Mouse (Mus musculus) mouse embryonic stem cell (cell line): Measurements from ENCODE around the gene Btn2a2.

Source experiments
- in situ Hi-C, 2 experiments: fragments of 300-500 bp; cut with MboI; formaldehyde crosslinking; loops; 1 replicate in 1 of 2; 3 replicates in 1 of 2; pipeline ENCODE4 v1.14.3; 2019 to 2020; ENCODE audit warnings: low sequenced_read_pairs in 2 of 2, low pct_unique_long_range_greater_than_20kb in 1 of 2, mixed read lengths in 1 of 2; ENCODE audit not compliant: unreplicated experiment in 1 of 2

Gene Btn2a2

DNA sequence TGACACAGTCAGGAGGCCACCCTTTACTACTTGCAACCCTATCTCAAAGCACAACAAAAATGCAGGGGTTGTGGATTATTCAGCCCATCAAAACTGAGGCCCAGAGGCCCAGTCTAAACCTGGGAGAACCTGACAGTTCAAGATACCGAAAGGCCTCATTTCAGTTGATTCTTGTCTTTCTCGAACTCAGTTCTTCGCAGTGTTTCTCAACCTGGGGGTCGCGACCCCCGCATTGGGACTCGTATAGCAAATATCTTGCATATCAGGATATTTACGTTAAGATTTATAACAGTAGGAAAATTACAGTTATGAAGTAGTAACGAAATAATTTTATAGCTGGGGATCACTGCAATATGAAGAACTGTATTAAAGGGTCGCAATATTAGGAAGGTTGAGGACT is 37.2 kb upstream of the Btn2a2 start:
- in situ Hi-C loops = no loop called here

GRCm38 (mm10) chr13:23524654-23525053 is 36.0 kb upstream of the Btn2a2 start:
- in situ Hi-C loops = loop anchor here in 1 of 2 experiments (5.0 to 25.0 kb wide), 3 partner anchors 97 to 1487 kb away; partner anchors contain the start of genes Hist1h2ag, Hist1h2ah, Hist1h2bj and Hist1h2bk

GRCm38 (mm10) chr13:23523976-23524375 is 35.3 kb upstream of the Btn2a2 start:
- in situ Hi-C loops = loop anchor here in 1 of 2 experiments (5.0 to 25.0 kb wide), 3 partner anchors 97 to 1487 kb away; partner anchors contain the start of genes Hist1h2ag, Hist1h2ah, Hist1h2bj and Hist1h2bk

- in situ Hi-C loops = loop anchor here in 1 of 2 experiments (5.0 to 25.0 kb wide), 3 partner anchors 94 to 1484 kb away; partner anchors contain the start of genes Hist1h2ag, Hist1h2ah, Hist1h2bj and Hist1h2bk
These were observed 33.0 kb upstream of the Btn2a2 start for GRCm38 (mm10) chr13:23521703-23522102.

DNA sequence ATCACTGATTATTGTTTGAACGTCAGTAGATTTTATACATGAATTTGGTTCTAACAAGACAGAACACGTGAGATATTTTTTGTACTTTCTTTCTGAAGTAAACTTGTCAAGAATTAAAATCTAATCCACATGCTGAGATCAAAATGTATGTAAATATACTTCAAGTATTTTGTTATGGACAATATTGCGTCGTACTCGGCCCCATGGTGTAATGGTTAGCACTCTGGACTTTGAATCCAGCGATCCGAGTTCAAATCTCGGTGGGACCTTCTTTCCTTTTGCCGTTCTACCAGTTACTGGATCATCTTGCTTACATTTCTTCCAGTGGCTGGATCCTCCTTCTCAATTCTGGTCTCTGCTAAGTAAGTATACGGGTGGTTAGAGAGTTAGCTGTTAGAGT is 30.8 kb upstream of the Btn2a2 start:
- in situ Hi-C loops = loop anchor here (5.0 to 25.0 kb wide), 3 partner anchors 92 to 1482 kb away; partner anchors contain the start of genes Hist1h2ag (in 1 of the 2), Hist1h2ah (in 1 of the 2), Hist1h2bj (in 1 of the 2) and Hist1h2bk (in 1 of the 2)

DNA sequence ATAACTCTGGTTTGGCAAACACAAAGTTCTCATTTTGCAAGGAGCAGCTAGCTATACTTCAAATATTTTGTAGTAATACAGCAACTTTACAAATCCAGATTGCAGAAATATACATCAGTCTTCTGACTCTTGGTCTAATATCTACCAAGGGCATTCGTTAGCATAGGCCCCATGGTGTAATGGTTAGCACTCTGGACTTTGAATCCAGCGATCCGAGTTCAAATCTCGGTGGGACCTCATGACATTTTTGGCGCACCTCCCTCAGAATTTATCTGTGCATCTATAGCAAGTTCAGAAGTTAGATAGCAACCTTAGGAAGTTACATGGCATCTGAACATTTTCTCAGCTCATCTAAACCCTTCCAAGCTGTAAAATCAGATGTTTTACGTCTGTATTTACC is 30.2 kb upstream of the Btn2a2 start:
- in situ Hi-C loops = loop anchor here (5.0 to 25.0 kb wide), 3 partner anchors 92 to 1482 kb away; partner anchors contain the start of genes Hist1h2ag (in 1 of the 2), Hist1h2ah (in 1 of the 2), Hist1h2bj (in 1 of the 2) and Hist1h2bk (in 1 of the 2)

- in situ Hi-C loops = loop anchor here (5.0 to 25.0 kb wide), 3 partner anchors 91 to 1481 kb away; partner anchors contain the start of genes Hist1h2ag (in 1 of the 2), Hist1h2ah (in 1 of the 2), Hist1h2bj (in 1 of the 2) and Hist1h2bk (in 1 of the 2)
These were observed 29.6 kb upstream of the Btn2a2 start for GRCm38 (mm10) chr13:23518295-23518603.

DNA sequence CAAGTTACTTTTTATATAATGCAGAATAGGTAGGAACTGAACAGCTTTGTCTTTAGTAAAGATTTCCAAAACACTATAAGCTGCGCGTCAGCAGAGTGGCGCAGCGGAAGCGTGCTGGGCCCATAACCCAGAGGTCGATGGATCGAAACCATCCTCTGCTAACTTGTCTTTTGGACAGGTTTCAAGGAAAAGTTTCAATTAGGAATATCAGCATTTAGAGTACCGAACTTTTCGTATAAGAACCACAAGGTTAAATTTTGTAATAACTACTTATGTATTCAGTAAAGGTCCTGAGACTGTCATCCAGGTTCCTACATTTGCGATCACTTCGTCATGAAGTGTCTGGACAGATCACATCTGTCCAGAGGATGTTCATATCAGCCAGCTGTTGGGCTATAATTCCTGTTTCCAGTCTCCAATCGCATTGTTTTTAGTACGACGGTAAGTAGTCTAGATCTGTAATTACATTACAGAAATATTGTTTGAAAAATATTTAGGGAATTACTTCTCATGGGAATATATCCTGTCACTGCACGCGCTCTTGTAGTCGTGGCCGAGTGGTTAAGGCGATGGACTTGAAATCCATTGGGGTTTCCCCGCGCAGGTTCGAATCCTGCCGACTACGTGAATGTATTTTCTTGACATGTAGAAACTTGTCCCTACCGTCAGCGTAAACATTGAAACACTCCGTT is 29.1 kb upstream of the Btn2a2 start:
- in situ Hi-C loops = loop anchor here (5.0 to 25.0 kb wide), 3 partner anchors 90 to 1480 kb away; partner anchors contain the start of genes Hist1h2ag (in 1 of the 2), Hist1h2ah (in 1 of the 2), Hist1h2bj (in 1 of the 2) and Hist1h2bk (in 1 of the 2)

GRCm38 (mm10) chr13:23516822-23517602 is 28.4 kb upstream of the Btn2a2 start:
- in situ Hi-C loops = loop anchor here (5.0 to 25.0 kb wide), 3 partner anchors 90 to 1480 kb away; partner anchors contain the start of genes Hist1h2ag (in 1 of the 2), Hist1h2ah (in 1 of the 2), Hist1h2bj (in 1 of the 2) and Hist1h2bk (in 1 of the 2)

DNA sequence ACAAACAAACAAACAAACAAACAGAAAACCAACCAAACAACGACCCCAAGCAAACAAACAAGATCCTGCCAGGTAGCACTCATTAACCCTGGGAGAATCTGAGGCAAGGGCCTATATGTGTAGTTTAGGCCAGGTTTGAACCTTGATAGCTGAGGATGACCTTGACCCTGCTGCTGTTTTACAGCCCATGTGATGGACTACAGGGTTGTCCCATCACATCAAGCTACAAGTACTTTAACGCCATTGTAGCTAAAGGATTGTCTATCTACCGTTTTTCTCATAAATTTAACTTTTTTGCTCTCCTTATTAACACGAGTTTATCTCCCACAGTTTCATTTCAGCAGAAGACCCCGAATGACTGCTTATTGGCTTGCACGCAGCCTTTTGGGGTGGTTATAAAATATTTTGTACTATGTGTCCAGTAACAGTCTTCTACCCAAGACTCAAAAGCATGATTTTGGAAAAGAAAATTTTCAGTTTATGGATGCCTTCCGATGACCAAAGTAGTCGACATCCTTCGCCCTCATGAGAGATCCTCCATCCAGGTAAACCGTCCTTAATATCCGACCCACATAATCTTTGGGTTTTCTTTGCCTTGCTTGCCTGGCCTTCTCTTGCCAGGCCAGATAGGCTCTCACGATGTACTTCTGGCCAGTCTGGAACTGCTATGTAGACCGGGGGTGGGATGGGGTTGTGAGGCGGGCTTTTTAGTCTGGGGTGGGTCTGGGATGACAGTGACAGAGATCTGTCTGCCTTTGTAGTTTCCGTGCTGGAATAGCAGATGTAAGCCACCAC is 27.4 kb upstream of the Btn2a2 start:
- in situ Hi-C loops = loop anchor here (5.0 to 25.0 kb wide), 3 partner anchors 89 to 1479 kb away; partner anchors contain the start of genes Hist1h2ag (in 1 of the 2), Hist1h2ah (in 1 of the 2), Hist1h2bj (in 1 of the 2) and Hist1h2bk (in 1 of the 2)

DNA sequence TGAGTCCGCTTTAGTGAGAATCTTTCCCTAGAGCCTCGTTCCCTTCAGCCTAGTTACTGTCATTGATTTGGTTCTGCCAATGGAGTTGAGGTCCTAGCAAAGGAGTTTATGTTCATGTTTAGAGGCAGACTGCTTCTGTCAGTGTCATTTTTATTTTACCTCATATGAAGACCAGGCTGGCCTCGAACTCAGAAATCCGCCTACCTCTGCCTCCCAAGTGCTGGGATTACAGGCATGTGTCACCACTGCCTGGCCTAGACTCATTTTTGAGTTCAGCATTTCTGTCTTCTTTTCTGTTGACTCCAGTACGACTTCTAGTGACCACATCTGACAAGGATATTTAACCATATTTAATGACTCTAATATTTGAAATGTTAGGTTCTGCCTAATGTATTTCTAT is 26.6 kb upstream of the Btn2a2 start:
- in situ Hi-C loops = loop anchor here (5.0 to 25.0 kb wide), 3 partner anchors 88 to 1478 kb away; partner anchors contain the start of genes Hist1h2ag (in 1 of the 2), Hist1h2ah (in 1 of the 2), Hist1h2bj (in 1 of the 2) and Hist1h2bk (in 1 of the 2)

- in situ Hi-C loops = loop anchor here (10.0 to 25.0 kb wide), 2 partner anchors 209 to 1476 kb away; partner anchors contain the start of genes Hist1h2ag (in 1 of the 2), Hist1h2ah (in 1 of the 2), Hist1h2bj (in 1 of the 2) and Hist1h2bk (in 1 of the 2)
These were observed 24.9 kb upstream of the Btn2a2 start for GRCm38 (mm10) chr13:23513517-23513916.

- in situ Hi-C loops = loop anchor here (10.0 to 25.0 kb wide), 2 partner anchors 205 to 1473 kb away; partner anchors contain the start of genes Hist1h2ag (in 1 of the 2), Hist1h2ah (in 1 of the 2), Hist1h2bj (in 1 of the 2) and Hist1h2bk (in 1 of the 2)
These were observed 21.5 kb upstream of the Btn2a2 start for GRCm38 (mm10) chr13:23510127-23510526.

DNA sequence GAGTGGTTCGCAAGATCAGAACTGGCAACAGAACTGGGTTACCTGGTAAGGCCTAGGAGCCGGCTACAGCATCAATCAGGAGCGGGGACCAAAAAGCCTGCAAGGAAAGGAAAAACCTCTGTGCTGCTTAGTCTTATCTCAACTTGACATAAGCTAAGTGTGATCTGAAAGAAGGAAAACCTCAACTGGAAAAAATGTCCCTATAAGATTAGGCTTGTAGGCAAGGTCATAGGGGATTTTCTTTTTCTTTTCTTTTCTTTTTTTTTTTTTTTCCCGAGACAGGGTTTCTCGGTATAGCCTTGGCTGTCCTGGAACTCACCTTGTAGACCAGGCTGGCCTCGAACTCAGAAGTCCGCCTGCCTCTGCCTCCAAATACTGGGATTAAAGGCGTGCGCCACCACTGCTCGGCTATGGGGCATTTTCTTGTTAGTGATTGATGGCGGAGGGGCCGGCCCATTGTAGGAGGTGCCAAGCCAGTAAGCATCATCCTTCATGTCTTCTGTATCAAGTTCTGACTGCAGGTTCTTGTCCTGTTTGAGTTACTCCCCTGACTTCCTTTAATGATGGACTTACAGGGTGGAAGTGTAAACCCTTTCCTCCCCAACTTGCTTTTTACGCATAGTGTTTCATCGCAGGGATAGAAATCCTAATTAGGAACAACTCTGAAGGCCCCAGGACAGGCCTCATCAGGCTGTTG is 18.3 kb upstream of the Btn2a2 start:
- in situ Hi-C loops = loop anchor here (10.0 to 25.0 kb wide), 3 partner anchors 52 to 1582 kb away; partner anchors contain the start of genes Hist1h2ag (in 1 of the 2), Hist1h2ah (in 1 of the 2), Hist1h2bj (in 1 of the 2) and Hist1h2bk (in 1 of the 2)

- in situ Hi-C loops = loop anchor here (10.0 to 25.0 kb wide), 3 partner anchors 52 to 1582 kb away; partner anchors contain the start of genes Hist1h2ag (in 1 of the 2), Hist1h2ah (in 1 of the 2), Hist1h2bj (in 1 of the 2) and Hist1h2bk (in 1 of the 2)
These were observed 17.7 kb upstream of the Btn2a2 start for GRCm38 (mm10) chr13:23506351-23506750.
